ENCODE assay signal across 19 mouse cellular contexts in the genomic region with DNA sequence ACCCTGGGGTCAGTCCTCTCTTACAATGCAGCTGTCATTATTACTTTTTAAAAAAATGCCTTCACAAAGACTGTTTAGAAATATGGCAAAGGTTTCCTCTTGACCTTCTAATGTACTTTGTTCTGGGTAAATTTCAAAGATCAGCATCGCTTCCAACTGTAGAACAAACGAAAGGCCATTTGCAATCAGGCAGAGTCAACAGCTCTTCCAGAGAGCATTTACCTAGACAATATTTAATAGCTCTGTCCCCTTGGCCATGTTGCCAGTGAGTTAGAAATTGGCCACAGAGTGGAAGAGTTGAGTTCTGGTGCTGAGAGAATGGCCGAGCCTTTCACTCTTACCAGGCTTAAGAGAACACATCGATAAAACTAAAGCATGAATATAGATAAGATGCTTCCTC.
DNase-seq lines count a peak whose midpoint lies in the region; ATAC-seq and TF ChIP-seq lines count a peak whose summit lies in the region.
"Had no signal": no experiment of that assay in that cellular context is flagged by ENCODE, and none has a peak within 500 bp of the region (broad histone marks: within the 10 kb centered on the region; RNA-seq: fewer than 3 reads in every experiment).

No protein-coding gene starts in this region.

- no peaks in the 10 kb centered on the region for H3K9me3 ChIP-seq in hindbrain, embryonic 10.5 days
- H3K9me3 ChIP-seq in hindbrain, embryonic 11.5 days (ENCODE audit: control insufficient read depth, low read length) = no peaks in the 10 kb centered on the region
- H3K9me3 ChIP-seq in liver, embryonic 13.5 days (replicated peaks) = no peaks in the 10 kb centered on the region
- H3K9me3 ChIP-seq in liver, embryonic 16.5 days (replicated peaks; ENCODE audit: control insufficient read depth, low read length) = no peaks in the 10 kb centered on the region
- H3K9me3 ChIP-seq: embryonic facial prominence, embryonic 15.5 days; forebrain, embryonic 10.5 days; heart, embryonic 10.5 days; hindbrain, embryonic 12.5 days had no signal

- no peak for TF ChIP-seq CTCF in left cerebral cortex, adult 2 months (IDR thresholded peaks at IDR 0.05)

- no peak overlapping the region for H3K4me3 ChIP-seq in hindbrain, embryonic 10.5 days
- H3K4me3 ChIP-seq in hindbrain, embryonic 11.5 days (ENCODE audit: low read depth, low read length) = no peak overlapping the region
- no peak overlapping the region for H3K4me3 ChIP-seq in left cerebral cortex, adult 2 months
- no peak overlapping the region for H3K4me3 ChIP-seq in liver, embryonic 13.5 days (replicated peaks)
- no peak overlapping the region for H3K4me3 ChIP-seq in liver, embryonic 16.5 days (ENCODE audit: low read depth, low read length)
- H3K4me3 ChIP-seq: embryonic facial prominence, embryonic 15.5 days; erythroblast, embryonic 14.5 days; forebrain, embryonic 10.5 days; heart, embryonic 10.5 days; hindbrain, embryonic 12.5 days had no signal

- 84% methylated on average over 4 of the region's 4 CpGs for WGBS in hindbrain, embryonic 10.5 days
- WGBS in hindbrain, embryonic 11.5 days = 88% methylated on average over 4 of the region's 4 CpGs
- WGBS in liver, embryonic 13.5 days (ENCODE audit: insufficient replicate concordance) = 65% methylated on average over 4 of the region's 4 CpGs
- 62% methylated on average over 4 of the region's 4 CpGs for WGBS in liver, embryonic 16.5 days (ENCODE audit: insufficient replicate concordance)

- H3K9ac ChIP-seq in hindbrain, embryonic 11.5 days (ENCODE audit: low read depth, low read length) = no peak overlapping the region
- no peak overlapping the region for H3K9ac ChIP-seq in liver, embryonic 13.5 days
- H3K9ac ChIP-seq in liver, embryonic 16.5 days (ENCODE audit: low read depth, low read length) = no peak overlapping the region
- H3K9ac ChIP-seq: embryonic facial prominence, embryonic 15.5 days; hindbrain, embryonic 12.5 days had no signal

- no peaks in the 10 kb centered on the region for H3K36me3 ChIP-seq in hindbrain, embryonic 10.5 days
- no peaks in the 10 kb centered on the region for H3K36me3 ChIP-seq in hindbrain, embryonic 11.5 days (ENCODE audit: control insufficient read depth, insufficient read depth, low read length)
- H3K36me3 ChIP-seq in liver, embryonic 13.5 days = no peaks in the 10 kb centered on the region
- H3K36me3 ChIP-seq in liver, embryonic 16.5 days (ENCODE audit: control insufficient read depth, insufficient read depth) = no peaks in the 10 kb centered on the region
- H3K36me3 ChIP-seq: embryonic facial prominence, embryonic 15.5 days; forebrain, embryonic 10.5 days; heart, embryonic 10.5 days; hindbrain, embryonic 12.5 days had no signal

- no peaks in the 10 kb centered on the region for H3K27me3 ChIP-seq in hindbrain, embryonic 10.5 days (ENCODE audit: insufficient read depth, poor library complexity, severe bottlenecking)
- no peaks in the 10 kb centered on the region for H3K27me3 ChIP-seq in hindbrain, embryonic 11.5 days (ENCODE audit: control insufficient read depth, insufficient read depth, low read length)
- no peaks in the 10 kb centered on the region for H3K27me3 ChIP-seq in liver, embryonic 13.5 days
- H3K27me3 ChIP-seq in liver, embryonic 16.5 days (ENCODE audit: control insufficient read depth, insufficient read depth, low read depth, low read length) = no peaks in the 10 kb centered on the region
- H3K27me3 ChIP-seq: embryonic facial prominence, embryonic 15.5 days; hindbrain, embryonic 12.5 days had no signal

- DNase-seq in hindbrain, embryonic 10.5 days (ENCODE audit: low spot score) = no peak
- no peak for DNase-seq in hindbrain, embryonic 11.5 days (ENCODE audit: low spot score)
- DNase-seq in left cerebral cortex, adult 2 months (ENCODE audit: extremely low spot score in 1 of 2, low spot score in 2 of 2) = no peak
- DNase-seq in left cerebral cortex, adult 11 months (ENCODE audit: low spot score) = no peak
- DNase-seq in liver, embryonic 13.5 days = no peak
- DNase-seq in layer of hippocampus, adult 18-20 months (ENCODE audit: low spot score in 2 of 2) = no peak
- DNase-seq: adrenal gland, postnatal 10 days; cerebellum, adult 11 months; cerebellum, adult 8-10 months; cerebellum, postnatal 14 days; gastrocnemius, postnatal 10 days; heart, adult 18-20 months; heart, postnatal 10 days had no signal

- H3K27ac ChIP-seq in hindbrain, embryonic 10.5 days = 0 out of 2 replicates have a peak overlapping the region, but pooled peaks have one; percentile 8
- no peak overlapping the region for H3K27ac ChIP-seq in hindbrain, embryonic 11.5 days (ENCODE audit: low read depth, low read length)
- H3K27ac ChIP-seq in left cerebral cortex, adult 2 months = peak overlapping the region; percentile 36; the same call in 1 of the 2 replicates
- peak overlapping the region; percentile 47 for H3K27ac ChIP-seq in liver, embryonic 13.5 days
- H3K27ac ChIP-seq in liver, embryonic 16.5 days (ENCODE audit: low read length) = peak overlapping the region; percentile 63; the same call in 1 of the 2 replicates
- H3K27ac ChIP-seq: embryonic facial prominence, embryonic 15.5 days; heart, embryonic 10.5 days; hindbrain, embryonic 12.5 days had no signal

- H3K4me2 ChIP-seq in hindbrain, embryonic 11.5 days (replicated peaks; ENCODE audit: low read depth, low read length) = no peak overlapping the region
- no peak overlapping the region for H3K4me2 ChIP-seq in liver, embryonic 13.5 days
- no peak overlapping the region for H3K4me2 ChIP-seq in liver, embryonic 16.5 days (ENCODE audit: low read depth, low read length)
- H3K4me2 ChIP-seq: embryonic facial prominence, embryonic 15.5 days; hindbrain, embryonic 12.5 days had no signal

- ATAC-seq in hindbrain, embryonic 11.5 days (ENCODE audit: low FRiP score) = no peak
- ATAC-seq in liver, embryonic 13.5 days (ENCODE audit: low read depth) = peak; percentile 47; the same call in 1 of the 2 replicates
- ATAC-seq in liver, embryonic 16.5 days (ENCODE audit: low read depth) = peak; percentile 78

- peaks cover 11% of the 10 kb centered on the region for H3K4me1 ChIP-seq in hindbrain, embryonic 10.5 days (replicated peaks)
- no peaks in the 10 kb centered on the region for H3K4me1 ChIP-seq in hindbrain, embryonic 11.5 days (replicated peaks; ENCODE audit: control insufficient read depth, insufficient read depth, low read length)
- H3K4me1 ChIP-seq in liver, embryonic 13.5 days (replicated peaks) = no peaks in the 10 kb centered on the region
- H3K4me1 ChIP-seq in liver, embryonic 16.5 days (ENCODE audit: control insufficient read depth, low read depth, low read length) = no peaks in the 10 kb centered on the region
- H3K4me1 ChIP-seq: embryonic facial prominence, embryonic 15.5 days; heart, embryonic 10.5 days had no signal

- intact Hi-C loops in left cerebral cortex, adult 2 months (cut with DNase I) = no loop called here
